Mouse (Mus musculus) intestine, postnatal 0 days (tissue): ENCODE results near the gene Tlk2. TPM values are rescaled to one million over a fixed set of nuclear protein-coding genes. Genes with fewer than 3 reads are reported as not detected.

Experiments used
- ATAC-seq: fragments of 200-750 bp; cut with Nextera tagmentation; 2 replicates; pipeline ENCODE4 v1.8.0; 2017; ENCODE audit warnings: mild to moderate bottlenecking, moderate TSS enrichment, moderate library complexity
- H3K27ac ChIP-seq: fragments of 300-500 bp; sonication (generic); 2 replicates; pipeline ENCODE4 v1.5.1; 2014; ENCODE audit warnings: mild to moderate bottlenecking, low read depth, low read length, moderate library complexity
- H3K27me3 ChIP-seq: fragments of 300-500 bp; sonication (generic); replicated peaks from 2 replicates; pipeline ENCODE4 v1.6.1; 2014; ENCODE audit warnings: low read length, mixed read lengths; ENCODE audit not compliant: control insufficient read depth, insufficient read depth
- H3K36me3 ChIP-seq: fragments of 300-500 bp; sonication (generic); 2 replicates; pipeline ENCODE4 v1.6.1; 2014; ENCODE audit warnings: mild to moderate bottlenecking, moderate library complexity; ENCODE audit not compliant: control insufficient read depth, insufficient read depth
- H3K4me1 ChIP-seq: fragments of 300-500 bp; sonication (generic); replicated peaks from 2 replicates; pipeline ENCODE4 v1.6.1; 2014; ENCODE audit warnings: antibody characterized with exemption, low read length, mixed read lengths; ENCODE audit not compliant: control insufficient read depth, insufficient read depth
- H3K4me2 ChIP-seq: fragments of 300-500 bp; sonication (generic); replicated peaks from 2 replicates; pipeline ENCODE4 v1.6.1; 2014; ENCODE audit warnings: low read depth, mild to moderate bottlenecking, moderate library complexity
- H3K4me3 ChIP-seq: fragments of 300-500 bp; sonication (generic); 2 replicates; pipeline ENCODE4 v1.5.1; 2014; ENCODE audit warnings: low read depth, low read length
- H3K9ac ChIP-seq: fragments of 300-500 bp; sonication (generic); 2 replicates; pipeline ENCODE4 v1.6.1; 2014; ENCODE audit warnings: mild to moderate bottlenecking, low read depth, low read length
- H3K9me3 ChIP-seq: fragments of 300-500 bp; sonication (generic); 2 replicates; pipeline ENCODE4 v1.6.1; 2016; ENCODE audit warnings: mixed run types; ENCODE audit not compliant: control insufficient read depth
- CTCF ChIP-seq: sonication (generic); IDR thresholded peaks from 2 replicates; pipeline ENCODE4 v1.5.1; 2016; ENCODE audit warnings: low read depth, mild to moderate bottlenecking, control low read depth, antibody characterized with exemption, moderate library complexity
- WGBS: fragments of 180-500 bp; shearing (Covaris S2); extraction: QIAGEN DNeasy Blood & Tissue Kit; methylation state at CpG from one replicate; pipeline ENCODE4 v1.1.7; 2014; 5-methylcytosine and 5-hydroxymethylcytosine counted together
- polyA plus RNA-seq: library from polyadenylated mRNA; unstranded; fragments of >200 nt; fragmentation: Nextera tagmentation; extraction: Ambion mirVana; gene quantifications from 2 replicates; pipeline ENCODE4 v1.2.1, GENCODE M21; 2015

The Tlk2 gene
- polyA plus RNA-seq, 1 experiment from 2014 or later = 8.8 TPM

- Histone ChIP-seq H3K9ac (no peak overlapping the region), H3K27me3 (no peaks in the 10 kb centered on the region), H3K4me1 (no peaks in the 10 kb centered on the region), H3K4me2 (no peak overlapping the region), H3K4me3 (no peak overlapping the region), H3K36me3 (peaks cover 3% of the 10 kb centered on the region; the same call in 1 of the 2 replicates), H3K27ac (no peak overlapping the region), H3K9me3 (no peaks in the 10 kb centered on the region)
- no peak for ATAC-seq
- TF ChIP-seq CTCF = peak; percentile 20
- 70% methylated on average over 11 of the region's 11 CpGs for WGBS
Measured at GRCm38 (mm10) chr11:105144508-105145210, 33.9 kb upstream of the Tlk2 start.

- no peak overlapping the region for H3K4me3 ChIP-seq
- H3K4me1 ChIP-seq = no peaks in the 10 kb centered on the region
- H3K9ac ChIP-seq = no peak overlapping the region
- no peak for ATAC-seq
- H3K9me3 ChIP-seq = no peaks in the 10 kb centered on the region
- no peaks in the 10 kb centered on the region for H3K27me3 ChIP-seq
- H3K36me3 ChIP-seq = no peaks in the 10 kb centered on the region; the same call in 1 of the 2 replicates
- 80% methylated on average over 10 of the region's 10 CpGs for WGBS
- no peak overlapping the region for H3K27ac ChIP-seq
- no peak overlapping the region for H3K4me2 ChIP-seq
- no peak for TF ChIP-seq CTCF
Measured at GRCm38 (mm10) chr11:105145211-105145610, 33.4 kb upstream of the Tlk2 start.

GRCm38 (mm10) chr11:105146593-105146992 lies 32.0 kb upstream of the Tlk2 start, which contains the start of gene Gm10842:
Gene Gm10842 (plus strand): TSS chr11:105146893.
- no peak for ATAC-seq
- H3K4me3 ChIP-seq = no peak within 1 kb of the TSS
- WGBS = 75% methylated on average over 3 of the region's 3 CpGs
- no peak within 1 kb of the TSS for H3K9ac ChIP-seq
- no peak for TF ChIP-seq CTCF
- H3K27ac ChIP-seq = no peak within 1 kb of the TSS
- H3K36me3 ChIP-seq = no peaks in the 10 kb centered on the region; the same call in 1 of the 2 replicates
- no peaks in the 10 kb centered on the region for H3K4me1 ChIP-seq
- no peaks in the 10 kb centered on the region for H3K27me3 ChIP-seq
- H3K9me3 ChIP-seq = no peaks in the 10 kb centered on the region
- H3K4me2 ChIP-seq = no peak within 1 kb of the TSS

GRCm38 (mm10) chr11:105149353-105149752 lies 29.3 kb upstream of the Tlk2 start:
- no peak for TF ChIP-seq CTCF
- Histone ChIP-seq H3K36me3 (no peaks in the 10 kb centered on the region), H3K27ac (no peak overlapping the region), H3K27me3 (no peaks in the 10 kb centered on the region), H3K4me2 (no peak overlapping the region), H3K4me1 (no peaks in the 10 kb centered on the region), H3K4me3 (no peak overlapping the region), H3K9ac (no peak overlapping the region), H3K9me3 (no peaks in the 10 kb centered on the region)
- no peak for ATAC-seq
- WGBS = 64% methylated on average over 3 of the region's 3 CpGs

- no peaks in the 10 kb centered on the region for H3K36me3 ChIP-seq
- 91% methylated on average over 1 of the region's 1 CpGs for WGBS
- TF ChIP-seq CTCF = no peak
Measured at GRCm38 (mm10) chr11:105149766-105150165, 28.8 kb upstream of the Tlk2 start.

GRCm38 (mm10) chr11:105150691-105151090 lies 27.9 kb upstream of the Tlk2 start:
- Histone ChIP-seq H3K27me3 (no peaks in the 10 kb centered on the region), H3K36me3 (no peaks in the 10 kb centered on the region), H3K4me3 (no peak overlapping the region), H3K9ac (no peak overlapping the region), H3K9me3 (no peaks in the 10 kb centered on the region), H3K4me1 (no peaks in the 10 kb centered on the region), H3K4me2 (no peak overlapping the region), H3K27ac (no peak overlapping the region)
- 60% methylated on average over 4 of the region's 4 CpGs for WGBS
- TF ChIP-seq CTCF = no peak
- no peak for ATAC-seq

More at GRCm38 (mm10) chr11:105149766-105150165, 28.8 kb upstream of the Tlk2 start:
- H3K9me3 ChIP-seq = no peaks in the 10 kb centered on the region
- H3K4me1 ChIP-seq = no peaks in the 10 kb centered on the region
- no peaks in the 10 kb centered on the region for H3K27me3 ChIP-seq
- no peak overlapping the region for H3K27ac ChIP-seq
- ATAC-seq = no peak
- no peak overlapping the region for H3K9ac ChIP-seq
- no peak overlapping the region for H3K4me3 ChIP-seq
- H3K4me2 ChIP-seq = no peak overlapping the region
